Mouse (Mus musculus): Measurements from ENCODE around the gene Wfdc15a. TPM values are rescaled to one million over a fixed set of nuclear protein-coding genes. Genes with fewer than 3 reads are reported as not detected.

Wfdc15a gene
- total RNA-seq, 2 experiments from 2014 or later: not detected

DNA sequence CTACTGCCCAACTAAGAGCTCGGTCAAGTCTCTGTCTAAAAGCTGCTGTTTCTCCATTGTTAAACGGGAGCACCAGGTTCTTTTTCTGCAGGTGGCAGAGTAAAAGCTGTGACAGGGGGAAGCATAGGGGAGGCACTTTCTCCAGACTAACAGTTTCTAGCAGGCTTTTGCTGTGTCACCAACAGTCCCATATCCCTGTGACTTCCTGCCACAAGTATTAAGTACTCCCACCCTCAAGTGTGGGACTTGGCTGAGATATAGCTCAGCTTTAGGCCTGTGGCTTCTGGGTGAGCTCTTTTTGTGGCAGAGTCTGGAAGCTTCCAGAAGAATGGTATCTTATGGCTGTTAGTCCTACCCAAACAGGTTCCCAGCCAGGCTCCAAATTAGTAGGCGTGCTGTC lies 24.1 kb downstream of the Wfdc15a start:
- no peak for DNase-seq (ENCODE audit: extremely low spot score in 1 of 2, low spot score in 2 of 2)
- TF ChIP-seq CTCF (IDR thresholded peaks at IDR 0.05): no peak
- no peak overlapping the region for H3K4me3 ChIP-seq
- intact Hi-C loops (cut with DNase I): loop anchor here (2.0 kb wide), 2 partner anchors 37 to 137 kb away; no protein-coding TSS in a partner anchor
- H3K27ac ChIP-seq: peak overlapping the region; percentile 60

DNA sequence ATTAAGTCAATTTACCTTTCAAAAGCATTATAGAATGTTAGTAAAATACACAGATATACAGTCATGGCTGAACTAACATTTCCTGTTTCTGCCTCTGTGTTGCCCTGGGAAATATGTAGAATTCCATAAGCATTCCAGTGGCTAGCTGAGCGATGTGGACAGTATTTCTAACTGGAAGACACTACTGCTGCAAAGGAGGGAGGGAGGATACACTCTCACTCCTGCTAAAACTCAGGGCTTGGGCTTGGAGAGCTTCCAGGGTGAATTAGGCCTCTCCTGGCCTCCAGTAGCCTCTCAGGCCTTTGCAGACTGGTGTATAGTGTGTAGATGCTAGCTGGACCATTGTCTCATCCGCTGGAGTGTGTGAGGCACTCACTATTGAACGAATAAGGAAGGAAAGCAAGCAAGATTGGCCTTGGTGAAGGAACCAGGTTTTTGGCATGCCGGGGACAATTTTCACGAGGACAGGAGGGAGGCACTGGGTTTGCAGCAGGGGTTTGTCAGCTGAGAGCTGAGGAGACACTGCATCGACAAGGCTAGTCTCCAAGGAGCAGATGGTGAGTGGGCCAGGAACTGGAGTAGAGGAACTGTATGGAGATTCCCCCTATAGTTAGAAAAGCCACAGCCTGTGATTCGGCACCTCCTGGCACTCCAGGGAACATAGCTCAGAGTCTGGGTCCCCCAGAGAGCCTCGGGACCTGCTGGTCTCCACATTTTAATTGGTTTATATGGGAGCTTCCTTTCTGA lies 25.1 kb downstream of the Wfdc15a start:
- intact Hi-C loops (cut with DNase I): loop anchor here (2.0 kb wide), 2 partner anchors 38 to 138 kb away; no protein-coding TSS in a partner anchor
- DNase-seq (ENCODE audit: extremely low spot score in 1 of 2, low spot score in 2 of 2): peak; percentile 52 to 76
- no peak for TF ChIP-seq CTCF (IDR thresholded peaks at IDR 0.05)

DNA sequence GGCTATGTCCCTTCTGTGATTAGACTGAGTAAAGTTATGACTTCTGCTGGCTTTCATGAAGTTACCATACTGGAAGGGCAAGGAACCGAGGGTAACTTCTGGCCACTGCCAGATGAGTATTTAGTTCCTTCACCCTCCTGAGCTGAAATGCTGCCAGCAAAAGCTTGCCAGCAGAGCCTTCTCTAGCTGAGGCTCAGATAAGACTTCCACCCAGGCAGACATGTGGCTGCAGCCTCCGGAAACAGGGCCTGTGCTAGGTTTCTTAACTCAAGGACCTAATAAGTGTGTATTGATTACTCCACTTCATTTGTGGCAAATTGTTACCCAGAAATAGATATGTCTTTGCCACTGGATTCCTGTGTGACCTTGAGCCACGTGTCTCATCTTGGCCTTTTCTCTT lies 26.5 kb downstream of the Wfdc15a start:
- no peak for TF ChIP-seq CTCF (IDR thresholded peaks at IDR 0.05)
- intact Hi-C loops (cut with DNase I): no loop called here
- Histone ChIP-seq H3K4me3 (no peak overlapping the region), H3K27ac (peak overlapping the region; percentile 59)
- no peak for DNase-seq (ENCODE audit: extremely low spot score in 1 of 2, low spot score in 2 of 2)

More for the DNA sequence above, 25.1 kb downstream of the Wfdc15a start:
- Histone ChIP-seq H3K27ac (peak overlapping the region; percentile 66), H3K4me3 (no peak overlapping the region)

DNA sequence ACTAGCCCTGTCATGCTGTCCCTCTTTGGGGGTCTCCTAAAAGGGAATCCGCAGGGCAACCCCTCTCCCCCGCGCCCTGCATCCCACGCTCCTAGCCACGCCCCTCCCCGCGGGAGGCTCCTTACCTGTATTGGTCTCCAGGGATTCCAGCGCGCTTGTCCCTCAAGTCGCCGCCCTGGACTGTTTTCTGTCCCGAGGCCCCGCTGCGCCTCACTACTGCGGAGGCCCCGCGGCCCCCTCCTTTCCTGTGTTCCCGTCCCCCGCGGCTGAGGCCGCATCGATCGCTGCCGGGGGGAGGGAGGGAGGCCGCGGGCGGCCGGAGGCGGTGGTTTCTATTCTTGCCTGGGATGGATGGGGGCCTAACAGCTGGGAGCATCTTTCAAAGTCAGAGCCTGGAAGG lies 29.0 kb downstream of the Wfdc15a start, which contains the start of gene Kcns1:
Gene Kcns1 (minus strand): TSS at position 212 of the 400 bp plus-strand sequence.
- peak within 1 kb of the TSS; percentile 36 for H3K4me3 ChIP-seq
- DNase-seq (ENCODE audit: extremely low spot score in 1 of 2, low spot score in 2 of 2): peak in 1 of 2 experiments; percentile 55
- H3K27ac ChIP-seq: peak within 1 kb of the TSS; percentile 80
- no peak for TF ChIP-seq CTCF (IDR thresholded peaks at IDR 0.05)
- intact Hi-C loops (cut with DNase I): loop anchor here (2.0 kb wide), 1 partner anchor 34 kb away; no protein-coding TSS in a partner anchor

DNA sequence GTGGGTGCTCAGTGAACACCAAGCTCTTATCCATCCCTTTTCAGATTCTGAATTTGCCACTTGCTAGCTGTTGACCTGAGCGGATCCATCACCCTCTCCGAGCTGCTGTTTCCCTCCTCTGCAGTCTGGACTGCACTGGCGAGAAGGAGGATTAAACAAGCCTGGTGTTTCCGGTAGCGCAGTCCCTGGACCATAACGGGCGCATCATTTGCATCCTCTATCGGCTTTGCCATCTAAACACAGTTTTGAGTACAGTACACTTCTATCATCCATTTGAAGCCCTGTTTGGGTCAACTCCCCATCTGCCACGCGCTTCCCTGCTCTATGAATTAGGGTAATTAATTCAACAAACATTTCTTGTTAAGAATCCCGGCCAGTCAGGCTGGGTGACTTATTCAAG lies 29.6 kb downstream of the Wfdc15a start:
- Histone ChIP-seq H3K27ac (peak overlapping the region; percentile 80), H3K4me3 (peak overlapping the region; percentile 36)
- no peak for TF ChIP-seq CTCF (IDR thresholded peaks at IDR 0.05)
- DNase-seq (ENCODE audit: extremely low spot score in 1 of 2, low spot score in 2 of 2): peak in 1 of 2 experiments; percentile 25
- intact Hi-C loops (cut with DNase I): loop anchor here (2.0 kb wide), 1 partner anchor 34 kb away; no protein-coding TSS in a partner anchor

DNA sequence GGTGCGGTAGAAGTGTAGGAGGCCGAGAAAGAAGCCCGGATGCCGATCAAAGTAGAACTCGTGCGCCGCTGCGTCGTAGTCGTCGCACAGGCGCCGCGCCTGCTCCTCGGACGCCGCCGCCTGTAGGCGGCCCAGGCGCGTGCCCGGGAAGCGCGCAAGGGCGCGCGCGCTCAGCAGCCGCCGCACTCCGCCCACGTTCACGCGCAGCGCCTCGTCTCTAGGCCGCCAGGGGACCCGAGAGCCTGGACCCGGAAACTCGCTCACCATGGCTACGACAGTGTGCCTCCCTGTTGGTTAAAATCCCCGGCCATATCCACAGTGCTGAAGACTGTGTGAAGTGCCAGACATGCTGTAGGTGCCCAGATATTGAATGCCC lies 31.4 kb downstream of the Wfdc15a start:
- TF ChIP-seq CTCF (IDR thresholded peaks at IDR 0.05): peak; percentile 33
- DNase-seq (ENCODE audit: extremely low spot score in 1 of 2, low spot score in 2 of 2): peak; percentile 43 to 56
- no peak overlapping the region for H3K27ac ChIP-seq
- peak overlapping the region; percentile 39 for H3K4me3 ChIP-seq
- intact Hi-C loops (cut with DNase I): no loop called here

DNA sequence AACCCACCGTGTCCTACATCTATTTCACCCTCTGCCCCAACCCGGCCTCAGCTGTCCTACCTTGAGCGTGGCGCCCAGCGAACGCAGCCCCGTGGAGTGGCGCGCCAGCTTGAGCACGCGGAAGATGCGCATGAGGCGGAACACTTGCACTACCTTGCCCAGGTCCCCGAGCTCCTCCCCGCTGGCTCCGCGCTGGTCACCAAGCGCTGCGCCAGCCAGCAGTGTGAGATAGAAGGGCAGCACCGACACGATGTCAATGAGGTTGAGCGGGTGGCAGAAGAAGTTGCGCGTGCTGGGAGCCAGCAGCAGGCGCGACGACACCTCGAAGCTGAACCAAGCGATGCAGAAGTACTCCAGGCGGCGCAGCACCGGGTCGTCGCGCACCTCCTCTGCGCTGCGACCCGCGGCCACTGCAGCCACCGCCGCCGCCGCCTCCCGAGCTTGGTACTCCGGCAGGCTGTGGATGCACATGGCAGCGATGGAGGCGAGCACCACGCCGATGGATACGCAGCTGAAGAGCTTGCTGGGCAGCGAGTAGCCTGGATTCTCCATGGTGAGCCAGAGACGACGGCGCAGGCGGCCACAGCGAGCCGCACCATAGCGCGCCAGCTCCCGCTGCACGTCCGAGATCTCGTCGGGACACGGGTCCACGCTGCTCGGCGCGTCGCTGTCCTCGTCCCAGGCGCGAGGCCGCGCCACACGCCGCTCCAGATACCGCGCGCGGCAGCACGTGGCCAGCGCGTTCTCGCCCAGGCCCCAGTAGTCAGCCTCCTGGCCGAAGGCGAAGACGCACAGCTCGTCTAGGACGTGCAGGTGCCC lies 32.0 kb downstream of the Wfdc15a start:
- intact Hi-C loops (cut with DNase I): no loop called here
- DNase-seq (ENCODE audit: extremely low spot score in 1 of 2, low spot score in 2 of 2): peak in 1 of 2 experiments; percentile 29
- Histone ChIP-seq H3K4me3 (peak overlapping the region; percentile 39), H3K27ac (no peak overlapping the region)
- no peak for TF ChIP-seq CTCF (IDR thresholded peaks at IDR 0.05)

DNA sequence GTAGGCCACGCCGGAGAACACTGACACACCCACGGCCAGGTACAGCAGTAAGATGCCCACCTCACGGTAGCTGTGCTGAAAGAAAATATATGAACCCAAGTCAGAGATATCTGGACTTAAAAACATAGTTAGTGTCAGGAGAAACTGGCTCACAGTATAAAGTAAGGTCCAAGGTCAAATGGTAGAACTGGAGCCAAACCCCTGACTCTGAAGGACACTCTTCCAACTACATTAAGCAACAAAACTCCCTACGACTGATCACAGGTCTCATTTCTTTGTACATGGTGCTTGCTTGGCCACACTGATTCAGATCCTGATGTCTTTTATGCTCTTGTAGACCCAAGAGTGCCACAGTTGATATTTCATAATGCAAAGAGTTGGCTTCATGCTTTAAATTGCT lies 35.0 kb downstream of the Wfdc15a start:
- intact Hi-C loops (cut with DNase I): no loop called here
- no peak for DNase-seq (ENCODE audit: extremely low spot score in 1 of 2, low spot score in 2 of 2)
- no peak for TF ChIP-seq CTCF (IDR thresholded peaks at IDR 0.05)
- Histone ChIP-seq H3K4me3 (no peak overlapping the region), H3K27ac (no peak overlapping the region)

DNA sequence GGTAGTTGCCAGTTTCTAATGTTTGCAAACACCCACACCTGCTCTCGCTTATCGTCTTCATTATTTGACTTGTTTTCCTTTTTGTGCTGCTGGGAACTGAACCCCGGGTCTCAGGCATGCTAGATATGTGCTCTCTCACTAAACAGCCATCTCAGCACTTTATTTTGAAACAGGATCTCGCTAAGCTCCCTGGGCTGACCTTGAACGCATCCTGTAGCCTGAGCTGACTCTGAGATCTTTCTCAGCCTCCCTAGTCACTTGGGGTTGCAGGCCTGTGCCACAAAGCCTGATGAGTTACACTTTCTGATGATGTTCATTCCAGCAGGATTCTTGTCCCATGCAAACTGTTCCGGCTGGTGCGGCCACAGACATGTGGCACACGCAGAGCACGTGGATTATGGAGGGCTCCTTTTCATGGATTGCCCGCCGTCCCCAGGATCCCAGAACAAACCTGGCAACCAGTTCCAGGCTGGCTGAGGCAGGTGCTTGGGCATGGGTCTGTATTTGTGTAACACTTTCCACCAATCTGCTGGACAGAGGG lies 38.3 kb downstream of the Wfdc15a start:
- Histone ChIP-seq H3K4me3 (no peak overlapping the region), H3K27ac (no peak overlapping the region)
- no peak for DNase-seq (ENCODE audit: extremely low spot score in 1 of 2, low spot score in 2 of 2)
- intact Hi-C loops (cut with DNase I): no loop called here
- no peak for TF ChIP-seq CTCF (IDR thresholded peaks at IDR 0.05)

DNA sequence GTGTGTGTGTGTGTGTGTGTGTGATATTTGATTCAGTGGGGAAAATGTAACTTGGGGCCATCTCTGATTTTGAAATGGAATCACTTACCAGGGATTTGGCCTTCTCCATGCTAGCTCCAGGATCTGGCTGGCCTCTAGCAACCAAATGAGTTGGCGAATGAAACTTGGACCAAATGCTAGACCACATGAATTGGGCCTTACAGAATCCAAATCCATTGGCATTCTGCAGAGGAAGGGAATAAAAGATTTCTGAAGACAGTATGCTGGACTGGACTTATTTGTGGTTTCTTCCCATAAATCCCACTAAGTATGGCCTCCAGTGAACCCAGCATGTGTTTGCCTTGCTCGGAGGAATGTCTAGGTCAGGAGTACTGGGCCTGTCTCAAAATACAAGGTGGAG lies 41.1 kb downstream of the Wfdc15a start:
- TF ChIP-seq CTCF (IDR thresholded peaks at IDR 0.05): no peak
- intact Hi-C loops (cut with DNase I): no loop called here
- DNase-seq (ENCODE audit: extremely low spot score in 1 of 2, low spot score in 2 of 2): no peak
- no peak overlapping the region for H3K27ac ChIP-seq
- H3K4me3 ChIP-seq: no peak overlapping the region

DNA sequence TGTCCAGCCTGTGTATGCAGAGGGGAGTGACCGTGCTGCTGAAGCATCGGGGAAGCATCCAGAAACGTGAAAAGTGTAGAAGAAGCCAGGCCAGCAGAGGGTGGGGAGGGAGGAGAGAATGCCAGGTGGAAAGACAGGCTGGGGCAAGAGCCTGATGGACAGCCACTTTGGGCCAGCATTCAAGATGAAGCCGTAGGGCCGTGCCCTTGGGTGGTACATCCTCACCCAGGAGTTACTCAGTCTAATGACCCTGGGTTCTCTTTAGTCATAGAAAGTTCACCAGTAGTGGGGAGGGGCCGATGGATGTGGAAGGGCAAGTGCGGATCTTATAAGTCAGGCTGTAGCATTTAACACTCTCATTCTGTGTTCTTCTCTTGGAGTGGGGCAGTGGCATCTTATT lies 43.8 kb downstream of the Wfdc15a start:
- DNase-seq (ENCODE audit: extremely low spot score in 1 of 2, low spot score in 2 of 2): no peak
- Histone ChIP-seq H3K27ac (no peak overlapping the region), H3K4me3 (no peak overlapping the region)
- intact Hi-C loops (cut with DNase I): no loop called here
- no peak for TF ChIP-seq CTCF (IDR thresholded peaks at IDR 0.05)

DNA sequence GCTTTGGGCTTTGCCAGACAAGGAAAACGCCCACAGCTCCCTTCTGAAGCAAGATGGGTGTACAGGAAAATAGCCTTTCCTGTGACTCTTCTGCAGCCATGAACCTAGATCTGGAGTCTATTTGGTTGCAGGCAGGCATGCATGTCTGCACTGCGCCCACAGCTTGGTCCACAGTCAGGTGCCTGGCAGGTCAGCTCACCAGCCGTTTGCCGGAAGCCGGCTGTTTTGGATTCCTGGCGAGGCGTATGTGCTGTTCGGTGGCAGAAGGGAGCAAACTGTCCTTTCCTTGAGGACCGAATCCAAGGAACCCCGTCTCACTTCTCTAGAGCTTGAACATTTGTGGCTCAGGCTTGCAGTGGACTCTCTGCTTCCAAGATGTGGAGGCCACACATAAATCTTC lies 45.9 kb downstream of the Wfdc15a start:
- intact Hi-C loops (cut with DNase I): no loop called here
- no peak for TF ChIP-seq CTCF (IDR thresholded peaks at IDR 0.05)

More for the DNA sequence above, 45.9 kb downstream of the Wfdc15a start:
- no peak overlapping the region for H3K27ac ChIP-seq
- DNase-seq (ENCODE audit: extremely low spot score in 1 of 2, low spot score in 2 of 2): no peak
- H3K4me3 ChIP-seq: no peak overlapping the region

All from left cerebral cortex, adult 2 months (tissue).